Mouse (Mus musculus) ZHBTc4 (cell line): Measurements from ENCODE around the gene Hadhb.
"Not testable (repeated sequence)": the region's sequence is repeated elsewhere in the genome, so short reads cannot be mapped to it uniquely, and the experiment has no call there.

ENCODE experiments used
- DNase-seq: peaks from one replicate; pipeline ENCODE4 v3.0.0-alpha.2; 2011; ENCODE audit warnings: low read depth, low spot score

Hadhb gene

GRCm38 (mm10) chr5:30172931-30173692, 18.1 kb downstream of the Hadhb start:
- DNase-seq = peak; percentile 53

- no peak for DNase-seq
Observed at GRCm38 (mm10) chr5:30175811-30176210, 20.8 kb downstream of the Hadhb start.

GRCm38 (mm10) chr5:30187687-30188485, 32.8 kb downstream of the Hadhb start:
- no peak for DNase-seq

GRCm38 (mm10) chr5:30192452-30192851, 37.4 kb downstream of the Hadhb start:
- peak; percentile 30 for DNase-seq

- DNase-seq = no peak
Observed at GRCm38 (mm10) chr5:30195340-30195739, 40.3 kb downstream of the Hadhb start.

GRCm38 (mm10) chr5:30198257-30198656, 43.2 kb downstream of the Hadhb start:
- peak; percentile 80 for DNase-seq

GRCm38 (mm10) chr5:30201521-30201920, 46.5 kb downstream of the Hadhb start:
- DNase-seq = peak; percentile 66

- no peak for DNase-seq
Observed at GRCm38 (mm10) chr5:30202221-30202620, 47.2 kb downstream of the Hadhb start.

- no peak for DNase-seq
Observed at GRCm38 (mm10) chr5:30203216-30203885, 48.3 kb downstream of the Hadhb start.

- DNase-seq = no peak
Observed at GRCm38 (mm10) chr5:30204441-30204840, 49.4 kb downstream of the Hadhb start.

GRCm38 (mm10) chr5:30205034-30205433, 50.0 kb downstream of the Hadhb start:
- DNase-seq = no peak

GRCm38 (mm10) chr5:30205493-30205892, 50.4 kb downstream of the Hadhb start, which contains the start of gene Adgrf3:
TSS of gene Adgrf3 (minus strand) at chr5:30205722.
- no peak for DNase-seq

GRCm38 (mm10) chr5:30207276-30207675, 52.2 kb downstream of the Hadhb start:
- DNase-seq = peak; percentile 85

GRCm38 (mm10) chr5:30210758-30211157, 55.7 kb downstream of the Hadhb start:
- DNase-seq = not testable (repeated sequence)

- DNase-seq = peak; percentile 55
Observed at GRCm38 (mm10) chr5:30214889-30215288, 59.8 kb downstream of the Hadhb start.

- DNase-seq = no peak
Observed at GRCm38 (mm10) chr5:30215970-30216369, 60.9 kb downstream of the Hadhb start.

GRCm38 (mm10) chr5:30219715-30220114, 64.7 kb downstream of the Hadhb start:
- no peak for DNase-seq

GRCm38 (mm10) chr5:30220666-30221065, 65.6 kb downstream of the Hadhb start:
- DNase-seq = no peak

GRCm38 (mm10) chr5:30222681-30223080, 67.6 kb downstream of the Hadhb start:
- no peak for DNase-seq

- DNase-seq = no peak
Observed at GRCm38 (mm10) chr5:30230901-30231300, 75.9 kb downstream of the Hadhb start.

GRCm38 (mm10) chr5:30231891-30232270, 76.8 kb downstream of the Hadhb start:
- DNase-seq = no peak
